Mouse (Mus musculus) CH12F3 (cell line): Measurements from ENCODE around the gene Arhgap22.

ENCODE experiments used
- in situ Hi-C: fragments of 300-500 bp; cut with MboI; formaldehyde crosslinking; loops from 2 replicates; pipeline ENCODE4 v1.14.3; 2020; ENCODE audit warnings: low sequenced_read_pairs

The Arhgap22 gene

DNA sequence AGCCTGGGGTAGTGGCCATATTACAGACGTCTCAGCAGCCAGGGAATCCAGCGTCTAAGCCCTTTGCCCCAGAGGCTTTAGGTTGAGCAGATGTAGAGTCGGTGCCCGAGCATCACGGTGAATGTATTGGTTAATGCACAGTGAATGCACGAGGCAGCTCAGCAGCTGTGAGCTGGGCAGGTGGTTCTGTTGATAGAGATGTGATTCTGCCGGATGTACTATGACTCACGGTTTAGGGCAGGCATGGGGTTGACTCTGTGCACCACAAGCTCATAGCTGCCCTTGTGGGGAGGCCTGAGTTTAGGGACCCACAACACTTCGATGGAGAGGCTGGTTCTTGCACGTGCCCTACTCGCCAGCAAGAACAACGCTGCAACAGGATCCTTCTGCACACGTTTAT lies 51.0 kb downstream of the Arhgap22 start:
- in situ Hi-C loops, result no loop called here

DNA sequence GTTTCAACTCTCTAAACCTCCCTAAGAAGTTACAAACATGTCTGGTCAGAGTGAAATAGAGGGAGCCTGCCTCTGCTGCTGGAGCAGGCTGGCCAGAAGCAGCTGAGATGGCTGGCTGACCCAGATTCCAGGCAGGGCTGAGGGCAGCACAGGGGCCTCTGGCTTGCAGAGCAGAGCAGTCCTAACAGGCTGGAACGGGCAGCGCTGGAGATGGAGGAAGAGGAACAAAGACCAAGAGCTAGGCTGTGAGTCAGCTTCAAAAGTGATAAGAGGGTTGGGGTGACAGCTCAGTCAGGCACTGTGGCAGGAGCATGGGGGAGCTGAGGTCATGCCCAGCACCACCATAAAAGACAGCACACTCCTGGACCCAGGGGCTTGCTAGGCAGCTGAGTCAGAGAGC lies 62.4 kb downstream of the Arhgap22 start:
- in situ Hi-C loops, result no loop called here

GRCm38 (mm10) chr14:33278374-33278773 lies 64.5 kb downstream of the Arhgap22 start:
- in situ Hi-C loops, result no loop called here

GRCm38 (mm10) chr14:33280921-33281320 lies 67.1 kb downstream of the Arhgap22 start:
- in situ Hi-C loops, result no loop called here

DNA sequence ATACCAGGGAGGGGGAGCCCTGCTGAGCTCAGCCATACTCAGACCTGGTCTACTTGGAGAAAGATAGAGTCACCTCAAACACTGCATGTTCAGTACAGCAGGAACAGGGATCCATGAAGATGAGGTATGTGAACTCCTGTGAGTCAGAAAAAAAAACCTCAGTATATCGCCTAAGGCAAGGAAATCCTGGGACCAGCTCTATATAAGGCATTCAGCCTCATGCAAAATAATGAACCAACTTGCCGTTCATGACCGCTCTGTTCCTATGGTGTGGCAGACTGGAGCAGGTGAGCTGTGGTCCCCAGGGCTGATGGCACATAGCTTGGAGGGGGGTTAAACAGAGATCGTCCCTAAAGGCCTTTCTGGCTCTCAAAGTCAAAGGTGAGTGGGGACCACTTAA lies 68.6 kb downstream of the Arhgap22 start:
- in situ Hi-C loops, result no loop called here

DNA sequence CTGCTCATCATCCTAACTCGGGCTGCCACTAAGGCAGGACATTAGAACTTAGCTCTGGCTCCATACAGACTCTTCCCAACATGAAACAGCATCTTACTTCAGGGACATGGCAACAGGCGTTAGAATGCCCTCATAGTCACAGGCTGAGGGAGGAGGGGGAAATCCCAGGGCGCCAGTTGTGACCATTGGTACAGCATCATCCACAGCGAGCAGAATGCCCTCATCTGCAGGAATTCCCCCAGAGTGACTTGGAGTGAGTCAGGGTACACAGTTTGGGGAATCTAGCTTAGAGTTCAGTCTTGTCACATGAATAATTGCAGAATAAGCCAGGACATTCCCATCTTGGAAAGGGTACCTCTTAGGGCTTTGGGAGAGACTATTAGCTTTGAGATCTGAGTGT lies 74.1 kb downstream of the Arhgap22 start:
- in situ Hi-C loops, result no loop called here

DNA sequence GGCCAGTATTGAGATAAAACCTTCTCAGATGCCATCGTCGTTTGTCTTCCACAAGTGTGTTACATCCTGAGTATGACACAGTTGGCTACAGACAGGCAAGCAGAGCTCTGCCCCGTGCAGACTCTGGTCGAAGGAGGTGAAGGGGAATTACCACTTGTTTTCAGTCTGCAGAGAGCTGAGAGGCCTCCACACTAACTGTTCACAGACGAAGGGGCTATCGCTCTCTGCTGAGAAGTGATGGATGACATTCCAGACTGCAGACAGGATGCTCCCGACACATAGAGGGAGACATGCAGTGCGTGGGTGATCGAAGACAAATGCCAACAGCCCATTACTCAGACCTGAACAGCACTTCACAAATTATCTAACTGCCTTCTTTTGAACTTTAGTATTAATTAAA lies 76.2 kb downstream of the Arhgap22 start:
- in situ Hi-C loops, result no loop called here

GRCm38 (mm10) chr14:33294488-33294887 lies 80.7 kb downstream of the Arhgap22 start:
- in situ Hi-C loops, result no loop called here

DNA sequence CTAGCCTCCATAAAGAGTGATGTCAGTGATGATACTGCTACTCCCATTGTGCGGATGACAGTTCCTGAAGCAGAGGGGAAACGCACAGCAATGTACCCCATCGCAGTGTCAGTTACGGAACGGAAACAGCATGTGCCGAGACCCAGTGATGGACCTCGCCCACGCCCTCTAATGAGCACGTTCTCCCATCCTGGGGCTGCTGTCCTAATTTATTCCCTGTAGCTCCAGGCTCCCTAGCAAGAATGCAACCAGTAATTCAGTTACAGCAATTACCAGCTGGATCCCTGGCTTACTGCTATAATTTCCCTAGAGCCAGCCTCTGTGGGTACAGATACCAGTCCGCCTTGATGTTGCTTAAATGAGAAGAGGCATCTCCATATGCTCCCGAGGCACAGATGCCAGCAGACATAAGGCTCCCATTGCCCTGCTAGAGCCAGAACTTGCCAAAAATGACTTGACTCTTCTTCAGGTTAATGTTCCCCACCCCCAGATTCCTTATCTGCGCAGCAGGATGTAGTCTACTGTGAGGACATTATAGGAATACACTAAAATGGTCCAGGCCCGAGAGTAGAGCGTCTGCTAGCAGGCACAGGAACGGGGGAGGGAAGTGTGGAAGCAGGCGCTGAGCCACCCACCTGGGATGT lies 83.0 kb downstream of the Arhgap22 start:
- in situ Hi-C loops, result no loop called here

GRCm38 (mm10) chr14:33300591-33300990 lies 86.8 kb downstream of the Arhgap22 start:
- in situ Hi-C loops, result loop anchor here (5.0 kb wide), 1 partner anchor 88 kb away; the partner anchor contains the start of gene Arhgap22

GRCm38 (mm10) chr14:33303348-33303819 lies 89.6 kb downstream of the Arhgap22 start:
- in situ Hi-C loops, result loop anchor here (5.0 kb wide), 1 partner anchor 91 kb away; the partner anchor contains the start of gene Arhgap22

- in situ Hi-C loops, result no loop called here
These were observed 91.9 kb downstream of the Arhgap22 start for GRCm38 (mm10) chr14:33305645-33306281.

- in situ Hi-C loops, result no loop called here
These were observed 96.9 kb downstream of the Arhgap22 start for GRCm38 (mm10) chr14:33310719-33311118.

GRCm38 (mm10) chr14:33312309-33312708 lies 98.5 kb downstream of the Arhgap22 start:
- in situ Hi-C loops, result no loop called here

GRCm38 (mm10) chr14:33313624-33314023 lies 99.8 kb downstream of the Arhgap22 start:
- in situ Hi-C loops, result no loop called here

- in situ Hi-C loops, result no loop called here
These were observed 100.3 kb downstream of the Arhgap22 start for GRCm38 (mm10) chr14:33314160-33314559.

- in situ Hi-C loops, result no loop called here
These were observed 101.3 kb downstream of the Arhgap22 start for GRCm38 (mm10) chr14:33315111-33315510.

DNA sequence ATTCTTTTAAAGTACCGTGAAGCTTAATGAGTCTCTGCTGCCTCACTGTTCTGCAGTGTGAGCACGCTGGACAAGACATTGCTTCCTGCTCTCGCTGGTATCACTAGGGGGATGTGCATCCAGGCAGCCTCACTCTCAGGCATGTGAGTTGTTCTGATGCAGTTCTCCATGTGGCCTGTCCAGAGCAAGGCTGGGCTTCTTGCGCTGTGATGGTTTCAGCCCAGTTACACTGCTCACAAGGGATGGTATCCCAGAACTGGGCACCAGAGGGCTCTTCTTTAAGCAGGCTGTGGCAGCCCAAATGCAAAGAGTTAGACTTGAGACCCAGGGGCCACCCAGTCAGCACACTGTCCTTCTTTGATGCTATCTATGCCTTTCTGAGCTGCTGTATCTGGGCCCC lies 101.9 kb downstream of the Arhgap22 start:
- in situ Hi-C loops, result no loop called here

GRCm38 (mm10) chr14:33317946-33318345 lies 104.1 kb downstream of the Arhgap22 start:
- in situ Hi-C loops, result no loop called here

GRCm38 (mm10) chr14:33319541-33320521 lies 106.0 kb downstream of the Arhgap22 start:
- in situ Hi-C loops, result no loop called here

DNA sequence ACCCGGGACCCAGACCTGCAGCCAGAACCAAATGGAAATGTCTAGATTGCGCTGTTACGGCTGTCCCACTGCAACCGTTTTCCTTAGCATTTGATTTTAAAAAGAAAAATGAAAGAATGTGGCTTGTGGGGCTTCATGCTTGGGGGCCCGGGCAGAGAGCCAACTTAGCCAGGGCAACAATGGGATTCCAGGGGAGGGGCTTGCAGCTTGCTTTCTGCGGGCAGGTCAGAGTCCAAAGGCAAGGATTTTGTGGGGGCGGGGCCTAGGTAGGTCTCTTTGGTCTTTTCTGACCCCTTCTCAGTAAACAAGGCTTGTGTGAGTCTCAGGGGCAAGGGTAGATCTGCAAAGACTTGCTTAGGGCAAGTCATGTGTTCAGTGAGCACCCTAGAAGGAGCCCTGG lies 107.0 kb downstream of the Arhgap22 start:
- in situ Hi-C loops, result no loop called here
